Mouse (Mus musculus) forebrain, postnatal 0 days (tissue): ENCODE measurements at regions not wholly inside any gene's neighbourhood (a gene's known extent, or its start where the extent isn't known, plus 50 kb on each side); places are given as distances from the start of the nearest gene placed in this dataset.

Source experiments
- ATAC-seq: fragments of 200-750 bp; cut with Nextera tagmentation; 2 replicates; pipeline ENCODE4 v1.8.0; 2017; ENCODE audit warnings: mild to moderate bottlenecking, moderate library complexity
- DNase-seq: peaks from one replicate; pipeline ENCODE4 v3.0.0-alpha.2; 2015
- H3K27ac ChIP-seq: fragments of 300-500 bp; sonication (generic); 2 replicates; pipeline ENCODE4 v1.5.1; 2014; ENCODE audit warnings: low read depth, mild to moderate bottlenecking, antibody characterized with exemption, low read length, moderate library complexity, mixed read lengths
- H3K27me3 ChIP-seq: fragments of 300-500 bp; sonication (generic); 2 replicates; pipeline ENCODE4 v1.6.1; 2014; ENCODE audit warnings: mild to moderate bottlenecking, low read length, mixed read lengths; ENCODE audit not compliant: insufficient read depth
- H3K36me3 ChIP-seq: fragments of 300-500 bp; sonication (generic); 2 replicates; pipeline ENCODE4 v1.6.1; 2014; ENCODE audit warnings: mild to moderate bottlenecking, moderate library complexity; ENCODE audit not compliant: insufficient read depth
- H3K4me1 ChIP-seq: fragments of 300-500 bp; sonication (generic); 2 replicates; pipeline ENCODE4 v1.6.1; 2014; ENCODE audit warnings: antibody characterized with exemption; ENCODE audit not compliant: insufficient read depth
- H3K4me2 ChIP-seq: fragments of 300-500 bp; sonication (generic); 2 replicates; pipeline ENCODE4 v1.6.1; 2014; ENCODE audit warnings: low read depth, mild to moderate bottlenecking, moderate library complexity
- H3K4me3 ChIP-seq: fragments of 300-500 bp; sonication (generic); 2 replicates; pipeline ENCODE4 v1.5.1; 2014; ENCODE audit warnings: low read depth, low read length, mixed read lengths
- H3K9ac ChIP-seq: fragments of 300-500 bp; sonication (generic); 2 replicates; pipeline ENCODE4 v1.6.1; 2014; ENCODE audit warnings: mild to moderate bottlenecking
- H3K9me3 ChIP-seq: fragments of 300-500 bp; sonication (generic); 2 replicates; pipeline ENCODE4 v1.6.1; 2016; ENCODE audit warnings: low read length
- CTCF ChIP-seq: sonication (generic); IDR thresholded peaks from 2 replicates; pipeline ENCODE4 v1.5.1; 2016; ENCODE audit warnings: antibody characterized with exemption, control low read depth, low read depth
- WGBS: fragments of 180-500 bp; shearing (Covaris S2); extraction: QIAGEN DNeasy Blood & Tissue Kit; methylation state at CpG from one replicate; pipeline ENCODE4 v1.1.7; 2014; 5-methylcytosine and 5-hydroxymethylcytosine counted together

- no peak for DNase-seq
- Histone ChIP-seq H3K4me3 (no peak overlapping the region), H3K4me2 (no peak overlapping the region), H3K36me3 (no peaks in the 10 kb centered on the region), H3K9me3 (0 out of 2 replicates have a peak, but pooled peaks cover 2% of the 10 kb centered on the region), H3K4me1 (no peaks in the 10 kb centered on the region), H3K27me3 (no peaks in the 10 kb centered on the region), H3K9ac (no peak overlapping the region), H3K27ac (no peak overlapping the region)
- TF ChIP-seq CTCF: no peak
- ATAC-seq: no peak
- 74% methylated on average over 5 of the region's 5 CpGs for WGBS
Observed at GRCm38 (mm10) chr15:61351729-61352342, 429.0 kb upstream of the A1bg start.

GRCm38 (mm10) chr15:61345101-61345500 lies 422.3 kb upstream of the A1bg start:
- ATAC-seq (peak; percentile 29; the same call in 1 of the 2 replicates), DNase-seq (peak; percentile 33)
- 0 out of 2 replicates have a peak, but pooled peaks cover 2% of the 10 kb centered on the region for H3K9me3 ChIP-seq
- 11% methylated on average over 4 of the region's 4 CpGs for WGBS
- no peaks in the 10 kb centered on the region for H3K27me3 ChIP-seq
- no peak overlapping the region for H3K4me3 ChIP-seq
- no peak overlapping the region for H3K9ac ChIP-seq
- H3K4me1 ChIP-seq: no peaks in the 10 kb centered on the region
- H3K27ac ChIP-seq: no peak overlapping the region
- no peak for TF ChIP-seq CTCF
- no peaks in the 10 kb centered on the region for H3K36me3 ChIP-seq
- H3K4me2 ChIP-seq: no peak overlapping the region

DNA sequence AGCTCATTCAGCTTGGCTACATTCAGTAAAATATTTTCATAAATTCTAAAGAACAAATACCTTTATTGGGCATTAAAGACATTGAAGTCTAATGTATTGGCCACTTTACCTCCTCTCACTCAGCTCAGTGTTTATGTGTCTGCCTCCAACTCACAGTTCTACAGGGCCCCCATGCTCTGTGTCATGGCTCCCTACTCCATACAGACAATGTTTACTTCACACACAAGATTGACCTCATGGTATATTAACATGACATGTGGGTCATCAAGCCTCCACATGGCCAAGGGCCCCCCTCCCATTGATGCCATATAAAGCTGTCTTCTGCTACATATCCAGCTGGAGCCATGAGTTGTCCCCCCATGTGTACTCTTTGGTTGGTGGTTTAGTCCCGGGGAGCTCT lies 419.8 kb upstream of the A1bg start:
- ATAC-seq (no peak), DNase-seq (no peak)
- Histone ChIP-seq H3K4me2 (no peak overlapping the region), H3K27me3 (no peaks in the 10 kb centered on the region), H3K36me3 (no peaks in the 10 kb centered on the region), H3K4me1 (no peaks in the 10 kb centered on the region), H3K4me3 (no peak overlapping the region), H3K27ac (no peak overlapping the region), H3K9me3 (no peaks in the 10 kb centered on the region), H3K9ac (no peak overlapping the region)
- WGBS: 100% methylated on average over 1 of the region's 1 CpGs
- no peak for TF ChIP-seq CTCF

DNA sequence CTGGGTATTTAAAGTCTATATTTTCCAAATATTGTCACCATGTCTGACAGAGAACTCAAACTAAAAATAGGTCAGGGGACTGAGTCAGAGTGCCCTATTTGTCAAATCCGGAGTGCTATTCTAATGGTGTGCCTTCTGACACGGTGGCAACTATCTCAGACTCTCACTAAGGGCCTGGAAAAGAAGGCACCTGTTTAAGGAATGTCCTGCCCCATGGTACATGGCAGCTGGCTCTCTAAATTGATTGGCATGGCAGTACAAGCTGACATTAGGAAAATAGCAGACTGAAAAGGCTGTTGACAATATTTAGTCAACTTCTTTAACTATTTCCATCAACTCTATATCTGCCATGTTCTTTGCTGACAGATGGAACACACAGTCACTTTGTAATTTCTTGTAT lies 405.1 kb upstream of the A1bg start:
- ATAC-seq: no peak
- no peak overlapping the region for H3K4me2 ChIP-seq
- no peak for TF ChIP-seq CTCF
- H3K27me3 ChIP-seq: no peaks in the 10 kb centered on the region
- DNase-seq: no peak
- WGBS: 71% methylated on average over 2 of the region's 2 CpGs
- no peaks in the 10 kb centered on the region for H3K4me1 ChIP-seq
- H3K4me3 ChIP-seq: no peak overlapping the region
- H3K36me3 ChIP-seq: no peaks in the 10 kb centered on the region
- no peaks in the 10 kb centered on the region for H3K9me3 ChIP-seq
- H3K9ac ChIP-seq: no peak overlapping the region
- no peak overlapping the region for H3K27ac ChIP-seq

GRCm38 (mm10) chr15:61322243-61322642 lies 399.4 kb upstream of the A1bg start:
- Histone ChIP-seq H3K36me3 (no peaks in the 10 kb centered on the region), H3K9me3 (no peaks in the 10 kb centered on the region), H3K27me3 (no peaks in the 10 kb centered on the region), H3K4me3 (no peak overlapping the region), H3K4me2 (no peak overlapping the region), H3K9ac (no peak overlapping the region), H3K27ac (no peak overlapping the region), H3K4me1 (no peaks in the 10 kb centered on the region)
- no peak for ATAC-seq
- DNase-seq: no peak
- WGBS: 93% methylated on average over 7 of the region's 7 CpGs
- no peak for TF ChIP-seq CTCF

- Histone ChIP-seq H3K4me1 (no peaks in the 10 kb centered on the region), H3K36me3 (no peaks in the 10 kb centered on the region), H3K4me2 (no peak overlapping the region), H3K9me3 (no peaks in the 10 kb centered on the region), H3K27ac (no peak overlapping the region), H3K4me3 (no peak overlapping the region), H3K27me3 (no peaks in the 10 kb centered on the region), H3K9ac (no peak overlapping the region)
- 75% methylated on average over 6 of the region's 6 CpGs for WGBS
- no peak for TF ChIP-seq CTCF
- no peak for ATAC-seq
- no peak for DNase-seq
Observed at GRCm38 (mm10) chr15:61309452-61310165, 386.8 kb upstream of the A1bg start.

- DNase-seq (no peak), ATAC-seq (no peak)
- H3K36me3 ChIP-seq: no peaks in the 10 kb centered on the region
- H3K9ac ChIP-seq: no peak overlapping the region
- H3K27me3 ChIP-seq: no peaks in the 10 kb centered on the region
- TF ChIP-seq CTCF: no peak
- H3K27ac ChIP-seq: no peak overlapping the region
- no peaks in the 10 kb centered on the region for H3K4me1 ChIP-seq
- WGBS: 74% methylated on average over 4 of the region's 4 CpGs
- no peaks in the 10 kb centered on the region for H3K9me3 ChIP-seq
- no peak overlapping the region for H3K4me2 ChIP-seq
- no peak overlapping the region for H3K4me3 ChIP-seq
Observed at GRCm38 (mm10) chr15:61308936-61309335, 386.1 kb upstream of the A1bg start.
